Mouse (Mus musculus) B cell, adult 67 days (primary cell): ENCODE results near the gene Tppp3. TPM values are rescaled to one million over a fixed set of nuclear protein-coding genes. Genes with fewer than 3 reads are reported as not detected.

Experiments
- total RNA-seq, 2 experiments: library from RNA; stranded (reverse); gene quantifications; 4 replicates each; pipeline ENCODE4 v1.2.4; 2023

Tppp3 gene
- 1 to 10 TPM in 1 of 2 experiments, under 1 TPM in 1; 0.56 to 1.3 TPM for total RNA-seq

DNA sequence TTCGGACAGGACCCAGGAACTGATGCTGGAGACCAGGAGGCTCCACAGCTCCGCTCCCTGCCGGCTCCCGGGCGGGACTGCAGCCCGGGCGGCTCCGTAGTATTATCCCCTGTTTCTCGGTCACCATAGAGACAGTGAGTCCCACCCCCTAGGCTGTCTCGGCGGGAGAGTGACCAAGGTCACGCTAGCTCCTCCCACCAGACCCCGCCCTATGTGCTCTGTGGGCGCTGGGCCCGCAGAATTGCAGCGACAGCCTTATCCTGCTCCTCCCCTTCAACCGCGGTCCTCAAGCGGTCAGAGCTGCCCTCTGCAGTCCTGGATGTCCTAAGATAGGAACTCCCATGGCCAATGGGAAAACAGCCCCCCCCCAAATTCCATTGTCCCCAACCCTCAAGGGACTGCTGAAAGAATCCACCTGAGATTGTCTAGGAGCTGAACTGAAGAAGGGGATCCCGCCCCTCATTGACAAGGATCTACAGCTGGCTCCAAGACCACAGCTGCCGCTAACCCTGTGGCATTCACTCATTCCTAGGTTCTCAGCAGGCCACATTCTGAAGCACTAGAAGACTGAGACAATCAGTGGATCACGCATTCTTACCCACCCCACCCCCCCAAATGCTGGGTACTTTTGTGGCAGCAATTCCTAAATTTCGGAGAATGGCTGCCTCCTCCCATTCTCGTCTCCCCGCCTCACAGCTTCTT, at the start of gene Tppp3:
Gene Tppp3 (minus strand): TSS at position 213 of the 702 bp plus-strand sequence.

DNA sequence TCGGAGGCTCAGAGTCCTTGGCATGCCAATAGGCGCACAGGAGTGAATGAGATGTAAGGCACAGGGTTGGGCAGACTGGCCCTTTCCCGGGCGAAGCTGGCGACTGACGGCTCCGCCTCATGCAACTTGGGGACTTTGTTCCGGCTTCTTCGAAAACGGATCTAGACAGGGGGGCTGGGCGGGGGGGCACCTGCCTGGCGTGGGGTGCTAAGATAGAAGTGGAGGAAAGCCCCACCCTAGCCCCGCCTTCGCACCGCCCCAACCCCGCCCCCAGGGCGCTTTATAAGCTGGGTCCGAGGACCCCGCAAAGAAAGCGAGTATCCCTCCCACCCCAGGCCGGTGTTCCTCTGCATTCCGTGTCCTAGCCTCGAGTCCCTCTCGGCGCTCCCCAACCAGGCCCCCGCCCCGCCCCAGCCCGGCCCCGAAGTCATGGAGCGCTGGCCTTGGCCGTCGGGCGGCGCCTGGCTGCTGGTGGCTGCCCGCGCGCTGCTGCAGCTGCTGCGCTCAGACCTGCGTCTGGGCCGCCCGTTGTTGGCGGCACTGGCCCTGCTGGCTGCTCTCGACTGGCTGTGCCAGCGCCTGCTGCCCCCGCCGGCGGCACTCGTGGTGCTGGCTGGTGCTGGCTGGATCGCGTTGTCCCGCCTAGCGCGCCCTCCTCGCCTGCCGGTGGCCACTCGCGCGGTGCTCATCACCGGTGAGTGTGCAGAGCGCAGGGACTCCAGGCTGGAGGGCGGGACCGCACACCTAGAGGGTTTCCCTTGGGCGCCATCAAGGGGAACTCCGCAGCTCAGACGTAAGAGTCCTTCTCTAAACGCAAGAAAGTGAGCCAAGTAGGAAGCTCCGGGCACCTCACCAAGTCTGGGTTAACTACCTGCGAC, 47.3 kb upstream of the Tppp3 start, which contains the start of gene Hsd11b2:
Gene Hsd11b2 (plus strand): TSS at position 320 of the 878 bp plus-strand sequence.

DNA sequence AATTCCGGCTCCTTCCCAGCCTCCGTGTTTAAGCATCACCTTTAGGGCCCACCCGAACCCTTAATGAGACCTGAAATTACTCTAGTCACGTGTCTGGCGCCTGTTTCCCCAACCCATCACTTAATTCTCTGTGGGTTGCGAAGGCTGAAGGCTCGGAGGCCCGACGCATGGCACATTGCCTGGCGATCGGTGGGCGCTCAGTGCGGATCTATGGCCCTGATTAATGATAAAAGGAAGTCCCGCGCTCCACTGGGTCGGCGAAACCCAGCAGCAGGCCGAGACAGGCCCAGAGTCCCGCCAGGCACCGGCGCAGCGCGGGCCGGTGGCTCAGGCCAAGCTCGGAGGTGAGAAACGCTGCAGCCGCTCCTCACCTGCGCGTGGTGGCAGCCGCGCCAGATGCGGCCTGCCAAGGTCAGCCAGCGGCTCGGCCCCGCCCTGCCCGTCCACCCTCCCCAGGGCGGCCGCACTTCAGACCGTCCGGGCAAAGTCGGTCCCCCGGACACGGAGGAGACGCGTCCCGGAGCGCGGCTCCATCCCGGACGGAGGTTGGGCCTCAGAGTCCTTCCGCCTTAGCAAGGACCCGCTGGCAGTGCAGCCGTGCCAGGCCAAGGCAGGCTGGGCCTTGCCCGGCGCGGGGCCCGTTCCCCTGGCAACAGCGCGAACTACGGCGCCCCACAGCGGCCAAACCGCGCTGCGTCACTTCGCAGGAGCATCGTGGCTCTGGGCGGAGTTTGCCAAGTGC, 25.3 kb upstream of the Tppp3 start, which contains the start of gene Zdhhc1:
Gene Zdhhc1 (minus strand): TSS at position 464 of the 742 bp plus-strand sequence.

Other genes starting within 250 kb of the Tppp3 start
- gene D230025D16Rik, start 246.4 kb downstream of the Tppp3 start, total RNA-seq: 10 to 100 TPM; 20.0 to 24.8 TPM
- gene B3gnt9, start 216.4 kb downstream of the Tppp3 start, total RNA-seq: 1 to 10 TPM; 1.1 to 1.7 TPM
- 10 to 100 TPM; 25.4 to 28.9 TPM for gene Tradd, start 206.9 kb downstream of the Tppp3 start, total RNA-seq
- 10 to 100 TPM in 1 of 2 experiments, 1 to 10 TPM in 1; 9.8 to 11.9 TPM for gene Fbxl8, start 206.9 kb downstream of the Tppp3 start, total RNA-seq
- gene Hsf4, start 201.7 kb downstream of the Tppp3 start, total RNA-seq: under 1 TPM in 1 of 2 experiments, not detected in 1; 0.59 TPM
- gene Nol3, start 195.4 kb downstream of the Tppp3 start, total RNA-seq: not detected
- gene 4931428F04Rik, start 181.7 kb downstream of the Tppp3 start, total RNA-seq: 1 to 10 TPM; 5.4 to 5.9 TPM
- 1 to 10 TPM; 1.3 to 2.1 TPM for gene Exoc3l, start 175.4 kb downstream of the Tppp3 start, total RNA-seq
- 10 to 100 TPM; 96.4 to 98.1 TPM for gene E2f4, start 173.9 kb downstream of the Tppp3 start, total RNA-seq
- 1 to 10 TPM; 3.6 to 5.5 TPM for gene Elmo3, start 165.9 kb downstream of the Tppp3 start, total RNA-seq
- gene Lrrc29, start 145.2 kb downstream of the Tppp3 start, total RNA-seq: 10 to 100 TPM in 1 of 2 experiments, 1 to 10 TPM in 1; 5.4 to 13.3 TPM
- gene Tmem208, start 145.2 kb downstream of the Tppp3 start, total RNA-seq: 10 to 100 TPM; 28.9 to 33.3 TPM
- 10 to 100 TPM; 39.5 to 39.7 TPM for gene Fhod1, start 123.6 kb downstream of the Tppp3 start, total RNA-seq
- gene Slc9a5, start 122.7 kb downstream of the Tppp3 start, total RNA-seq: 1 to 10 TPM in 1 of 2 experiments, under 1 TPM in 1; 0.89 to 1.5 TPM
- gene Plekhg4, start 98.3 kb downstream of the Tppp3 start, total RNA-seq: not detected
- not detected for gene Kctd19, start 58.0 kb downstream of the Tppp3 start, total RNA-seq
- not detected for gene Lrrc36, start 58.0 kb downstream of the Tppp3 start, total RNA-seq
- gene Zdhhc1, start 25.4 kb upstream of the Tppp3 start, total RNA-seq: 1 to 10 TPM; 4.0 to 5.3 TPM
- gene Hsd11b2, start 47.2 kb upstream of the Tppp3 start, total RNA-seq: not detected
- gene Atp6v0d1, start 94.5 kb upstream of the Tppp3 start, total RNA-seq: 10 to 100 TPM; 82.3 to 98.5 TPM
- gene Ripor1, start 133.7 kb upstream of the Tppp3 start, total RNA-seq: 10 to 100 TPM; 24.3 to 32.2 TPM
- gene Ctcf, start 165.0 kb upstream of the Tppp3 start, total RNA-seq: 100 to 1,000 TPM; 182 to 207 TPM
- gene Agrp, start 165.9 kb upstream of the Tppp3 start, total RNA-seq: not detected
- gene Carmil2, start 214.7 kb upstream of the Tppp3 start, total RNA-seq: 100 to 1,000 TPM; 155 to 156 TPM
- 10 to 100 TPM; 93.3 to 95.1 TPM for gene Acd, start 229.6 kb upstream of the Tppp3 start, total RNA-seq
- 10 to 100 TPM; 14.9 to 16.3 TPM for gene Pard6a, start 229.6 kb upstream of the Tppp3 start, total RNA-seq
- not detected for gene 4933405L10Rik, start 236.1 kb upstream of the Tppp3 start, total RNA-seq
- 1 to 10 TPM; 4.2 to 4.3 TPM for gene Enkd1, start 236.7 kb upstream of the Tppp3 start, total RNA-seq